ENCODE assay signal across 1 mouse cellular context in the genomic region with DNA sequence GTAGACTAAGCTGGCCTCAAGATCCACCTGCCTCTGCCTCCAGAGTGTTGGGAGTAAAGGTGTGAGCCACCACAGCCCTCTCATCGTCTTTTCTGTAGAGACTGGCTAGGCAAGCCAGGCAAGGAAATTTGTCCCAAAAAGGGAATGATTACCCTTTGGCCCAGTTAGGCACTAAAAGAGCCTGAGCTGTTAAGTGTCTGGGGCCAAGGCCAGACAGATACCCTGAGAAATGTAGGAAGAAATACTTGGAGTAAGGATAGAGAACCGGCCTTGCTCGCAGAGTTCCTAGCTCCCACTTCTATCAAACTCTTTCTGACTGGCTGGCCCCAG.
TF ChIP-seq lines count a peak whose summit lies in the region.

No protein-coding gene starts in this region.

TF ChIP-seq in MEL, 35 proteins besides CTCF, POLR2A, EP300 and RAD21:
- no peak for TF ChIP-seq TCF12 (IDR thresholded peaks at IDR 0.05; ENCODE audit: low read depth, low read length)
- TF ChIP-seq CHD1 (IDR thresholded peaks at IDR 0.05; ENCODE audit: low read depth, low read length), result no peak; the same call in 1 of the 2 replicates
- TF ChIP-seq POLR2AphosphoS2 (IDR thresholded peaks at IDR 0.05; ENCODE audit: low read length), result no peak
- TF ChIP-seq SIN3A (IDR thresholded peaks at IDR 0.05; ENCODE audit: low read length), result no peak
- TF ChIP-seq ETS1 (IDR thresholded peaks at IDR 0.05; ENCODE audit: low read depth, low read length), result no peak
- no peak for TF ChIP-seq USF1 (IDR thresholded peaks at IDR 0.05; ENCODE audit: low read depth, low read length)
- no peak for TF ChIP-seq BHLHE40 (IDR thresholded peaks at IDR 0.05; ENCODE audit: borderline replicate concordance, low read depth, low read length)
- no peak for TF ChIP-seq UBTF (IDR thresholded peaks at IDR 0.05; ENCODE audit: borderline replicate concordance, insufficient read depth, low read depth, low read length)
- no peak for TF ChIP-seq ZKSCAN1 (IDR thresholded peaks at IDR 0.05; ENCODE audit: low read depth, low read length)
- no peak for TF ChIP-seq CHD2 (IDR thresholded peaks at IDR 0.05; ENCODE audit: low read length)
- TF ChIP-seq MAFK (IDR thresholded peaks at IDR 0.05; ENCODE audit: borderline replicate concordance, low read depth, low read length), result no peak
- TF ChIP-seq ZC3H11A (IDR thresholded peaks at IDR 0.05; ENCODE audit: low read depth, low read length), result no peak
- TF ChIP-seq NELFE (IDR thresholded peaks at IDR 0.05; ENCODE audit: low read depth, low read length), result no peak
- TF ChIP-seq E2F4 (IDR thresholded peaks at IDR 0.05; ENCODE audit: borderline replicate concordance, low read depth, low read length), result no peak
- no peak for TF ChIP-seq ZNF384 (IDR thresholded peaks at IDR 0.05; ENCODE audit: low read depth, low read length)
- TF ChIP-seq MEF2A (IDR thresholded peaks at IDR 0.05; ENCODE audit: extremely low read depth, insufficient replicate concordance, low read depth, low read length, poor library complexity, severe bottlenecking), result no peak
- no peak for TF ChIP-seq RCOR1 (IDR thresholded peaks at IDR 0.05; ENCODE audit: low read depth, low read length)
